Mouse (Mus musculus): ENCODE data around the gene Sema3e. TPM values are rescaled to one million over a fixed set of nuclear protein-coding genes. Genes with fewer than 3 reads are reported as not detected.
A peak's percentile ranks its signal among the peaks of the same experiment; 100 is the strongest.

The Sema3e gene
- 1.1 and 1.5 TPM in 2 replicates for polyA plus RNA-seq (2016; fragmentation: Nextera tagmentation; extraction: Ambion mirVana)

GRCm38 (mm10) chr5:14025205-14026124 is at the start of gene Sema3e:
TSS of gene Sema3e (plus strand) at chr5:14025276.
- WGBS = under 1% methylated on average over 47 of the region's 47 CpGs
- Histone ChIP-seq H3K9me3 (peaks cover 8% of the 10 kb centered on the region), H3K4me1 (peaks cover 14% of the 10 kb centered on the region), H3K27me3 (ENCODE audit: poor library complexity, severe bottlenecking) (peaks cover 37% of the 10 kb centered on the region), H3K4me3 (peak within 1 kb of the TSS; percentile 63), H3K36me3 (replicated peaks) (no peaks in the 10 kb centered on the region), H3K27ac (0 out of 2 replicates have a peak within 1 kb of the TSS, but pooled peaks have one; percentile 20)
- DNase-seq (ENCODE audit: extremely low spot score, low spot score) = peak; percentile 57

GRCm38 (mm10) chr5:13977576-13977975 is 47.5 kb upstream of the Sema3e start:
- no peak for DNase-seq (ENCODE audit: extremely low spot score, low spot score)
- Histone ChIP-seq H3K4me1 (peaks cover 8% of the 10 kb centered on the region), H3K27me3 (ENCODE audit: poor library complexity, severe bottlenecking) (no peaks in the 10 kb centered on the region), H3K27ac (no peak overlapping the region), H3K9me3 (no peaks in the 10 kb centered on the region), H3K36me3 (replicated peaks) (no peaks in the 10 kb centered on the region), H3K4me3 (no peak overlapping the region)
- 77% methylated on average over 3 of the region's 3 CpGs for whole genome bisulfite sequencing

DNA sequence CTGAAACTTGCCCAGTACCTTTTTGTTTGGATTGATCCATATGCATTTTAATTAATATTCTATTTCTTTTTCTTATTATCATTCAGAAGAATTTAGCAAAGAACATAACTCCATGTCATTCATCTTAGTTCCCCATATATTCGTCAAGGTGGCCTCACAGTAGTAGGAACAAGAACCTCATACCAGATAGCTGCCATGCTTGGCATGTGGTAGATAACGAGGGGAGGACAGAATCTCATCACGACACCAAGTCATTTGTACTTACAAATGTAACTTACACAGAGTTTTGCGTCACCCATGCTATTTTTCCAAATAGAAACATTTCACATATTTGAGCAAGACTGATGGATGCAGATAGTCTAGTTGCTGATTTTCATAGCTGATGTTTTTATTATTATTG is 45.9 kb upstream of the Sema3e start:
- 92% methylated on average over 4 of the region's 4 CpGs for WGBS
- no peak for DNase-seq (ENCODE audit: extremely low spot score, low spot score)

GRCm38 (mm10) chr5:13982417-13983054 is 42.5 kb upstream of the Sema3e start:
- Histone ChIP-seq H3K4me1 (peaks cover 12% of the 10 kb centered on the region), H3K4me3 (no peak overlapping the region), H3K27me3 (ENCODE audit: poor library complexity, severe bottlenecking) (0 out of 2 replicates have a peak, but pooled peaks cover 3% of the 10 kb centered on the region), H3K36me3 (replicated peaks) (no peaks in the 10 kb centered on the region), H3K9me3 (no peaks in the 10 kb centered on the region), H3K27ac (no peak overlapping the region)
- WGBS = 28% methylated on average over 7 of the region's 7 CpGs
- no peak for DNase-seq (ENCODE audit: extremely low spot score, low spot score)

More for the DNA sequence above, 45.9 kb upstream of the Sema3e start:
- Histone ChIP-seq H3K36me3 (replicated peaks) (no peaks in the 10 kb centered on the region), H3K27ac (no peak overlapping the region), H3K9me3 (no peaks in the 10 kb centered on the region), H3K4me3 (no peak overlapping the region), H3K27me3 (ENCODE audit: poor library complexity, severe bottlenecking) (no peaks in the 10 kb centered on the region), H3K4me1 (peaks cover 12% of the 10 kb centered on the region)

DNA sequence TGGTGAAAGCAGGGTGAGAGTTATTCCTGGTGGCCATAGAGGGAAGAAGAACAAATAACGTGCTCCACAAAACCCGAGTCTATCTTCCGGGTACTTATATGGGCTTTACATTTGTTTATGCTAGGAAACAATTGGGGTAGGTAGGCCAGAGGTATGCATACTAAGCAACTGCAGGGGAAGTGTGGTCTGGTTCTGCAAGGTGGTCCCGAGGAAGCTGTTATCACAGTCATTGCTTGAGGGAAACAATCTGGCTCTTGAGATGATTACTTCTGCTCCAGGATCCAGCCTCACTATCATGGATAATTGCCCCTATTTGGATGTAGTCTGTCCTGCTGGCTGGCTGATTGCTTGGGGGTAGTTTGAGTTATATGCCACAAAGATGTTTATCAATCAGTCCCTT is 41.5 kb upstream of the Sema3e start:
- Histone ChIP-seq H3K4me3 (no peak overlapping the region), H3K27ac (no peak overlapping the region), H3K9me3 (no peaks in the 10 kb centered on the region), H3K4me1 (peaks cover 12% of the 10 kb centered on the region), H3K27me3 (ENCODE audit: poor library complexity, severe bottlenecking) (0 out of 2 replicates have a peak, but pooled peaks cover 3% of the 10 kb centered on the region), H3K36me3 (replicated peaks) (no peaks in the 10 kb centered on the region)
- no peak for DNase-seq (ENCODE audit: extremely low spot score, low spot score)
- 75% methylated on average over 4 of the region's 4 CpGs for WGBS

DNA sequence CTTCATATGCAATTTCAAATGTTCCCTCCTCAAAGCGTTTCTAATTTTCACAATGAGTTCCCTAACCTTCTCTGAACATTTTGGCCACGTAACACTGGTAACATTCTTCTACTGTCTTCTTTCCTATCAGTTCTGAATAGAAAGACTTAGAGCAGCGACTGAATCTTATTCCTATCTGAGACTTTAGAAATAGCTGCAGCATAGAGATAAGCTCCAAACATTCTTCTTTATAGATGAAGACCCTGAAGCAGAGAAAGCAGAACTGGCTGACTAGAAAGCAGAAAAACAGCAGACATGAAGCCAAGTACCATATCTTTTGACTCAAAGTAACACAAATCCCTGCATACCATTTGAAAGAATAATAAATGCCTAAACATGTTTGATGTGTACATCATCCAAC is 39.4 kb upstream of the Sema3e start:
- Histone ChIP-seq H3K9me3 (no peaks in the 10 kb centered on the region), H3K4me3 (no peak overlapping the region), H3K36me3 (replicated peaks) (no peaks in the 10 kb centered on the region), H3K27me3 (ENCODE audit: poor library complexity, severe bottlenecking) (0 out of 2 replicates have a peak, but pooled peaks cover 3% of the 10 kb centered on the region), H3K27ac (no peak overlapping the region), H3K4me1 (peaks cover 12% of the 10 kb centered on the region)
- DNase-seq (ENCODE audit: extremely low spot score, low spot score) = no peak
- 94% methylated on average over 3 of the region's 3 CpGs for WGBS

GRCm38 (mm10) chr5:13987123-13987522 is 38.0 kb upstream of the Sema3e start:
- 0 out of 2 replicates have a peak, but pooled peaks cover 3% of the 10 kb centered on the region for H3K27me3 ChIP-seq (ENCODE audit: poor library complexity, severe bottlenecking)
- no peak overlapping the region for H3K4me3 ChIP-seq
- peaks cover 8% of the 10 kb centered on the region for H3K4me1 ChIP-seq
- no peaks in the 10 kb centered on the region for H3K9me3 ChIP-seq
- H3K27ac ChIP-seq = no peak overlapping the region
- no peak for DNase-seq (ENCODE audit: extremely low spot score, low spot score)
- no peaks in the 10 kb centered on the region for H3K36me3 ChIP-seq (replicated peaks)
- WGBS = 95% methylated on average over 1 of the region's 1 CpGs

GRCm38 (mm10) chr5:13988023-13988422 is 37.1 kb upstream of the Sema3e start:
- Histone ChIP-seq H3K36me3 (replicated peaks) (no peaks in the 10 kb centered on the region), H3K27ac (no peak overlapping the region), H3K4me3 (no peak overlapping the region), H3K27me3 (ENCODE audit: poor library complexity, severe bottlenecking) (0 out of 2 replicates have a peak, but pooled peaks cover 3% of the 10 kb centered on the region), H3K9me3 (no peaks in the 10 kb centered on the region), H3K4me1 (no peaks in the 10 kb centered on the region)
- no peak for DNase-seq (ENCODE audit: extremely low spot score, low spot score)
- WGBS = 76% methylated on average over 2 of the region's 2 CpGs

DNA sequence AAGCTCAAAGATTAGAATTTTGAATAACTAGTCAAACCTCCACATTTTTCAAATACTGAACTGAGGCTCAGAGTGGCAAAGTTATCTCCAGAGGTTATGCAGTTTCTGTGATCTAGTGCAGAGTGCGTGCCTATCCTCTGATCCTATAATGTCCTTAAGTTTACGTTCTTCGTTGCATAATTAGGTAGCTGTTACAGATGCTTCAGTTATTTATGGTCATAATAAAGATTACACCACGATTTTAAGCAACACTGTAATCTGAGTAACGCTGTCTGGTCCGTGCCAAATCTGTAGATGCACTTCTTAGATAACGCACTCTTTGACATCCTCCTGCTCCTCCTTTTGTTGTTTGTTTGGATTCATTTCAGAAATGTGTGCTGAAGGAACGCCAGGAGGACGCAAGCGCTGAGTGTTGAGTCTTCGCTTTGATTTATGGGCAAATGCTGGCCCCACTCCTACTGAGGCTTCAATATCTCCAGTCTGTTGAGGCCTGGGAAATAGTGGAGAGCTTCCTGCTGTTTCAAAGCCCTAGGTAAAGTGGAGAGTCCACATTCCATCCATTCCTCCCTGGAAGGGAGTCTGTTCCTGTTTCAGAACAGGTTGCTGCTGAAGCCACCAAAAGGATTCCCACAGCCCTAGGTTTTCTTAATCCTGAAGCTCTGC is 32.2 kb upstream of the Sema3e start:
- Histone ChIP-seq H3K9me3 (0 out of 2 replicates have a peak, but pooled peaks cover 4% of the 10 kb centered on the region), H3K27ac (no peak overlapping the region), H3K27me3 (ENCODE audit: poor library complexity, severe bottlenecking) (no peaks in the 10 kb centered on the region), H3K36me3 (replicated peaks) (no peaks in the 10 kb centered on the region), H3K4me1 (no peaks in the 10 kb centered on the region), H3K4me3 (no peak overlapping the region)
- 73% methylated on average over 11 of the region's 11 CpGs for WGBS
- no peak for DNase-seq (ENCODE audit: extremely low spot score, low spot score)

DNA sequence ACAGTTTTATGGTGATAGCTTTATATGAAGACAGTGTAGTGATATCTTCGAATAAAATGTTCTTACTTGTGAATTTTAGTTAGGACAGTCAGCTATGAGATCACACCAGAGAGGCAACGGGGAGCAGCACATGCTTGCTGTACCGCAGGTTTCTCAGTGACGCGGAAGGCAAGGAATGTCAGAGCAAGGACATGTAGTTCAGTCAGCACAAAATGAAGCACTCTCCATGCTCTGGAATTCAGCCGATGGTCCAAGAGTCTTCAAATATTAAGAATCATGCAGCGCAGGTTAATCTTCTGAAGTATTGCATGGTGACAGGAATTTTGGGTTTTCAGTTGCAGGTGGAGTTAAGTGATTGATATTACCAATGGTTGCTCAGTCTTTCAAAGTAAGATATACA is 3.3 kb downstream of the Sema3e start:
- WGBS = 96% methylated on average over 7 of the region's 7 CpGs
- no peak for DNase-seq (ENCODE audit: extremely low spot score, low spot score)

GRCm38 (mm10) chr5:14030796-14031195 is 5.7 kb downstream of the Sema3e start:
- no peak for DNase-seq (ENCODE audit: extremely low spot score, low spot score)
- H3K9me3 ChIP-seq = no peaks in the 10 kb centered on the region
- H3K4me3 ChIP-seq = no peak overlapping the region
- WGBS = 92% methylated on average over 1 of the region's 1 CpGs
- peaks cover 18% of the 10 kb centered on the region for H3K27me3 ChIP-seq (ENCODE audit: poor library complexity, severe bottlenecking)
- no peak overlapping the region for H3K27ac ChIP-seq
- H3K4me1 ChIP-seq = peaks cover 8% of the 10 kb centered on the region
- no peaks in the 10 kb centered on the region for H3K36me3 ChIP-seq (replicated peaks)

More for the DNA sequence above, 3.3 kb downstream of the Sema3e start:
- Histone ChIP-seq H3K36me3 (replicated peaks) (no peaks in the 10 kb centered on the region), H3K4me3 (no peak overlapping the region), H3K27me3 (ENCODE audit: poor library complexity, severe bottlenecking) (peaks cover 37% of the 10 kb centered on the region), H3K9me3 (no peaks in the 10 kb centered on the region), H3K4me1 (peaks cover 18% of the 10 kb centered on the region), H3K27ac (no peak overlapping the region)

DNA sequence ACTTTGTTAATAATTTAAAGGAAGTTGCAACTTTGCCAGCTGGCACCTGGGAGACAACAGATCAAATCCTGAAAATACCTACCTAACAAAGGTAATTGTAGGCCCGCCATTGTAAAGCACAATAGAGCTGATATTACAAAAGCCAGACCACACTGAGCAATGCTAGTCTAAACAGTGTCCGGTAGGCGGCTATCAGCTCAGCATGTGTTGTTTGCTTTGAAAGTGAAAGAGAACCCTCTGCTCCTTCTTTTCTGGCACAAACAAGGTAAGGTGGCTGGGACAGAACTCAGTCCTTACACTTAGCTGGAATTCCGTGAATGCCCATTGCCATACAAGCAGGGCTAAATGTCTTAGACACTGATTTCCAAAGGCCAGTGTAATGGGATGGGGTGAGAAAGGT is 7.0 kb downstream of the Sema3e start:
- WGBS = 14% methylated on average over 4 of the region's 4 CpGs
- Histone ChIP-seq H3K4me1 (0 out of 2 replicates have a peak, but pooled peaks cover 4% of the 10 kb centered on the region), H3K27me3 (ENCODE audit: poor library complexity, severe bottlenecking) (0 out of 2 replicates have a peak, but pooled peaks cover 7% of the 10 kb centered on the region), H3K27ac (no peak overlapping the region), H3K36me3 (replicated peaks) (no peaks in the 10 kb centered on the region), H3K9me3 (no peaks in the 10 kb centered on the region), H3K4me3 (no peak overlapping the region)
- DNase-seq (ENCODE audit: extremely low spot score, low spot score) = no peak

Data from forebrain, embryonic 10.5 days (tissue).